Mouse (Mus musculus) hindbrain, embryonic 14.5 days (tissue): Measurements from ENCODE around the gene Frs3. TPM values are rescaled to one million over a fixed set of nuclear protein-coding genes. Genes with fewer than 3 reads are reported as not detected.

Experiments used
- ATAC-seq: fragments of 200-750 bp; cut with Nextera tagmentation; 2 replicates; pipeline ENCODE4 v1.8.0; 2017; ENCODE audit warnings: moderate number of reproducible peaks, mild to moderate bottlenecking, moderate TSS enrichment, moderate library complexity; ENCODE audit not compliant: low FRiP score
- DNase-seq: peaks from one replicate; pipeline ENCODE4 v3.0.0-alpha.2; 2015; ENCODE audit warnings: low spot score
- H3K27ac ChIP-seq: fragments of 300-500 bp; sonication (generic); 2 replicates; pipeline ENCODE4 v1.5.1; 2014; ENCODE audit warnings: mild to moderate bottlenecking, moderate library complexity
- H3K27me3 ChIP-seq: fragments of 300-500 bp; sonication (generic); 2 replicates; pipeline ENCODE4 v1.6.1; 2014; ENCODE audit warnings: mild to moderate bottlenecking, low read length, mixed read lengths; ENCODE audit not compliant: control insufficient read depth, insufficient read depth
- H3K36me3 ChIP-seq: fragments of 300-500 bp; sonication (generic); replicated peaks from 2 replicates; pipeline ENCODE4 v1.6.1; 2014; ENCODE audit not compliant: control insufficient read depth, insufficient read depth
- H3K4me1 ChIP-seq: fragments of 300-500 bp; sonication (generic); replicated peaks from 2 replicates; pipeline ENCODE4 v1.6.1; 2014; ENCODE audit warnings: antibody characterized with exemption, low read length, mixed read lengths; ENCODE audit not compliant: control insufficient read depth, insufficient read depth
- H3K4me2 ChIP-seq: fragments of 300-500 bp; sonication (generic); replicated peaks from 2 replicates; pipeline ENCODE4 v1.6.1; 2014; ENCODE audit warnings: mild to moderate bottlenecking, moderate library complexity
- H3K4me3 ChIP-seq: fragments of 300-500 bp; sonication (generic); replicated peaks from 2 replicates; pipeline ENCODE4 v1.5.1; 2014; ENCODE audit warnings: mild to moderate bottlenecking, low read length
- H3K9ac ChIP-seq: fragments of 300-500 bp; sonication (generic); 2 replicates; pipeline ENCODE4 v1.6.1; 2014
- H3K9me3 ChIP-seq: fragments of 300-500 bp; sonication (generic); 2 replicates; pipeline ENCODE4 v1.6.1; 2016; ENCODE audit warnings: low read length; ENCODE audit not compliant: control insufficient read depth
- WGBS: fragments of 180-500 bp; shearing (Covaris S2); extraction: QIAGEN DNeasy Blood & Tissue Kit; methylation state at CpG from one replicate; pipeline ENCODE4 v1.1.7; 2014; 5-methylcytosine and 5-hydroxymethylcytosine counted together
- polyA plus RNA-seq: library from polyadenylated mRNA; unstranded; fragments of >200 nt; fragmentation: Nextera tagmentation; extraction: Ambion mirVana; gene quantifications from 2 replicates; pipeline ENCODE4 v1.2.1, GENCODE M21; 2014

The Frs3 gene
- polyA plus RNA-seq, 1 experiment from 2014 or later, result 44.4 TPM

DNA sequence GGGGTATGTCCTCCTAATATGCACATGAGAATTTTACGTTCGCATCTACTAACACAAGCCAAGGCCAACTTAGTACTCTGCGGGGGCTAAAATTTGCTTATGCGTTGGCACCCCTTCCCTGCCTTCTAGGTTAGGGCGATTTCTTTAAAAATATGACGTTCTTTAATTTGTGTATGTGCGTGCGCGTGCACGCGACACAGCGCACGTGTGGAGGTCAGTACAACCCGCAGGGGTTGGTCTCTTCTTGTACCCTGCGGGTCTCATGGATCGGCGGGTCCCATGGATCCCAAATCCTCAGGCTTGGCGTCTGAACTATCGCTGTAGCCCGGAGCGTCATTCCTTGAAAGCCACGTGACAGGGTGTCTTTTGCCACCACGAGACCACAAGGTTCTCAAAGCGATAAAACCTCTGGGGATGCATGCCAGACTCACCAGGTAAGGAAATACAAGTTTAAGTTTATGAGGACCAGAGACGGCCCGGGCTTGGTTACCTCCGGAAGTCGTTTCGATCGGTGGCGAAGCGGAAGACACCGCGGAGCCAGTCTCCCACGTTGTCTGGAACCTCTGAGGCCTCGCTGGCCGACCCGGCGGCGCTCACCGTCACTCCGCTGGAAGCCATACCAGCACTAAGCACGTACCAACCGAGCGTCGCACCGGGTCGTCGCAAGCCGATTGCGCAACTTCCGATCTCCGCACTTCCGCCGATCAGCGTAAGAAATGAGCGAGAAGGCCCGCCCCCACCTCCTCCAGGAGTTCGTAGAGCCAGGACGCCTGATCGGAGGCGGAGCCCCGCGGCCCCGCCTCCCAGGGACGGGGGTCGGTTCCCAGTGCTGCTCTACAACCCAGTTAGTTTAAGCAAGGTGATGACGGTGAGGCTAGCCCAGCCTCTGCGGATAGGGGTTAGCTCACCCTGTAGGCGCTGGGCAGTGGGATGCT lies 1.2 kb upstream of the Frs3 start:
- DNase-seq (peak; percentile 99), ATAC-seq (peak; percentile 92)
- peak overlapping the region; percentile 85 for H3K27ac ChIP-seq
- peaks cover 33% of the 10 kb centered on the region for H3K36me3 ChIP-seq
- peak overlapping the region; percentile 93 for H3K4me2 ChIP-seq
- H3K9me3 ChIP-seq, result no peaks in the 10 kb centered on the region
- 2% methylated on average over 70 of the region's 70 CpGs for WGBS
- peak overlapping the region; percentile 83 for H3K9ac ChIP-seq
- H3K4me3 ChIP-seq, result peak overlapping the region; percentile 64
- H3K4me1 ChIP-seq, result peaks cover 16% of the 10 kb centered on the region
- H3K27me3 ChIP-seq, result no peaks in the 10 kb centered on the region

DNA sequence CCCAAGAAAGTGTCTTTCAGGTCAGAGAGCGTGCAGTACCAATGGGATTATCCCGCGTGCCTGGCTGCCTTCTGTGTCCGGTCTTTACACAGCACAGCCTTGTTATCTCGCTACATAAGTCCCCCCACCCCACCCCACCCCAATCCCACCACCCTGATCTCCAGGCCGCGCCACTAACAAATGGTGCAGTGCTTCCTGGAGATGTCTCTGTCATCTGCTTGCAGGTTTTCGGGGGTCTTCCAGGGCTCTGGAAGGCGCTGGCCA lies 554 bp upstream of the Frs3 start, which contains the start of gene Tomm6:
Gene Tomm6, minus strand, starts transcription at position 43 of the 264 bp plus-strand sequence.
- Histone ChIP-seq H3K27me3 (no peaks in the 10 kb centered on the region), H3K36me3 (peaks cover 27% of the 10 kb centered on the region), H3K9ac (peak within 1 kb of the TSS; percentile 83), H3K4me3 (peak within 1 kb of the TSS; percentile 64), H3K4me1 (peaks cover 16% of the 10 kb centered on the region), H3K9me3 (no peaks in the 10 kb centered on the region), H3K4me2 (peak within 1 kb of the TSS; percentile 93), H3K27ac (peak within 1 kb of the TSS; percentile 85)
- DNase-seq, result no peak
- ATAC-seq, result no peak
- under 1% methylated on average over 9 of the region's 9 CpGs for WGBS

DNA sequence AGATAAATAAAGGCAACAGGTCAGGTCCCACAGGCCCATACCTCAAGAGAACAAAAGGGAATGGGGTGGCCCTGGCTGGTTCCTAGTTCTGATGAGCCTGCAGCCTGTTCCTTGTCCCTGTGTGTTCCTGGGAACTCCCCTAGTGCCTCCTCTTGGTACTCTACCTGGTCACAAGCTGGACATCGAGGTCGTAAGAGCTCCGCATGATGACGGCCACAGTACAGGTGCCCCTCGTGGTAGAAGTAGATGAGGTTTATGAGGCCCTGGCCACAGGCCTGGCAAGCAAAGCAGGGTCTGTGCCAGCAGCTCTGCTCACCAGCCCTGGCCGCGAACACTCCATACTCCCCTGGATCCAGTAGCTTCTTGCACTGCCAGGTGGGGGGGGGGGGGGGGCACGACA lies 1.1 kb downstream of the Frs3 start:
- peak overlapping the region; percentile 93 for H3K4me2 ChIP-seq

DNA sequence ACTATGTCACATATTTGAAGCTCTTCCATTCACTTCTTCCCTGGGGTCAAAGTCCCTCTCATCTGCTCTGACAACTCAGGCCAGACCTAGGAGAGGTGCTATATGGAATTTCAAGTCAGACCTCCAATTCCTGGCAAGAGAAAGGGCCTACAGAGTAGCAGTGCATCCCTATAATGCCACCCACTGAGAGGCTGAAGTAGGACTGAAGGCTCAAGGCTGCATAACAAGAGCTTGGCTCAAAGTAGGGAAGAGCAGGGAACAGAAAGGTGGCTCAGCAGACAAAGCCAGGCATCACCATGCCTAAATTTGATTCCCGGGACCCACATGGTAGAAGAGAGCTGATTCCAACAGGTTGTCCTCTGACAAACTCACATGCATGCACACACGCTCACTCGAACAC lies 2.8 kb downstream of the Frs3 start:
- ATAC-seq, result no peak

More for the DNA sequence above, 1.1 kb downstream of the Frs3 start:
- Histone ChIP-seq H3K9ac (peak overlapping the region; percentile 83), H3K27me3 (no peaks in the 10 kb centered on the region), H3K27ac (no peak overlapping the region), H3K36me3 (peaks cover 12% of the 10 kb centered on the region), H3K4me3 (peak overlapping the region; percentile 64), H3K9me3 (no peaks in the 10 kb centered on the region), H3K4me1 (peaks cover 16% of the 10 kb centered on the region)
- ATAC-seq (no peak), DNase-seq (no peak)
- WGBS, result 88% methylated on average over 7 of the region's 8 CpGs

DNA sequence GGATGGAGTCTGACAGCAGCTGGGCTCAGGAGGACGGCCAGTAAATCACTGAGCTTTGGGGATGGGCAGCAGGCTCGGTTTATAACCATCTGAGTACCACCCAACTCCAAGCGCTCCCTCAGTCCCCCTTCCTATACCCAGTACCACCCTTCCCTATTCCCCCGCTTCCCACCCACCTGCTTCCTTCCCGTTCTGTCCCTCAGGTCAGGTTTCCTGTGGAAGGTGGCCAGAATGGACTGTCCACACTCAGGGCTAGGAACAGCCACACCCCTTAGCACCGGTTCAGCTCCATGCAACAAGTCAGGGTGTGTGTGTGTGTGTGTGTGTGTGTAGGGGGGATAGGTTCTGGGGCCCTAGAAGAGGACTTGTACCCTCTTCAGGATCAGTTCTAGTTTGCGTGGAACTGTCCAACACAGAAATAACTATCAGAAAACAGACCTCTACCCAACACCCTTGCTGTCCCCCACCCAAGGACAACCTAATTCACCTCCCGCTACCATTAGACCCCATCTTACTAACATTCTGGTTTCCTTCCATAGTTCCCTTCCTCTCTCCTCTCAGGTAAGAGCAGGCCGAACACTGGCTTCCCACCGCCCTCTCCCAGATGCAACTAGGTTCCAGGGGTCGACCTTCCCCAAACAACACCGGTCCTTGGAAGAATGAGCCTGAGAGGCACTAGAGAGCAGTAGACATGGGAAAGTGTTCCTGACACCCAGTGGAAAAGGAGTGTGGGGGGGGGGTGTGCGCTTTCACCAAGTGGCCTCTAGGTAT lies 5.0 kb downstream of the Frs3 start:
- WGBS, result 38% methylated on average over 12 of the region's 13 CpGs
- peak overlapping the region; percentile 80 for H3K4me3 ChIP-seq
- peak overlapping the region; percentile 55 for H3K4me2 ChIP-seq
- DNase-seq, result no peak
- H3K27me3 ChIP-seq, result no peaks in the 10 kb centered on the region
- H3K4me1 ChIP-seq, result peaks cover 12% of the 10 kb centered on the region
- H3K9ac ChIP-seq, result peak overlapping the region; percentile 90
- no peaks in the 10 kb centered on the region for H3K9me3 ChIP-seq
- no peaks in the 10 kb centered on the region for H3K36me3 ChIP-seq
- no peak; the same call in 1 of the 2 replicates for ATAC-seq
- H3K27ac ChIP-seq, result no peak overlapping the region

More for the DNA sequence above, 2.8 kb downstream of the Frs3 start:
- no peak overlapping the region for H3K9ac ChIP-seq
- no peak overlapping the region for H3K27ac ChIP-seq
- H3K4me1 ChIP-seq, result peaks cover 20% of the 10 kb centered on the region
- H3K36me3 ChIP-seq, result no peaks in the 10 kb centered on the region
- H3K9me3 ChIP-seq, result no peaks in the 10 kb centered on the region
- H3K4me2 ChIP-seq, result no peak overlapping the region
- no peak for DNase-seq
- WGBS, result 94% methylated on average over 3 of the region's 3 CpGs
- H3K27me3 ChIP-seq, result no peaks in the 10 kb centered on the region
- H3K4me3 ChIP-seq, result no peak overlapping the region

DNA sequence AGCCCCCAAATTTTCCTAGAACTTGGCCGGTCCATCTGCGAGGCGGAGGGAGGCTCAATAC lies 5.4 kb downstream of the Frs3 start, which contains the start of gene Gm21981:
Gene Gm21981, minus strand, starts transcription at position 14 of the 61 bp plus-strand sequence.
- peak within 1 kb of the TSS; percentile 82 for H3K27ac ChIP-seq
- H3K27me3 ChIP-seq, result no peaks in the 10 kb centered on the region
- H3K9me3 ChIP-seq, result no peaks in the 10 kb centered on the region
- no peak for ATAC-seq
- peak within 1 kb of the TSS; percentile 90 for H3K9ac ChIP-seq
- H3K4me3 ChIP-seq, result peak within 1 kb of the TSS; percentile 80
- peaks cover 2% of the 10 kb centered on the region; the same call in 1 of the 2 replicates for H3K36me3 ChIP-seq
- peak within 1 kb of the TSS; percentile 55 for H3K4me2 ChIP-seq
- peaks cover 12% of the 10 kb centered on the region for H3K4me1 ChIP-seq
- DNase-seq, result no peak
- 0% methylated on average over 3 of the region's 3 CpGs for WGBS

DNA sequence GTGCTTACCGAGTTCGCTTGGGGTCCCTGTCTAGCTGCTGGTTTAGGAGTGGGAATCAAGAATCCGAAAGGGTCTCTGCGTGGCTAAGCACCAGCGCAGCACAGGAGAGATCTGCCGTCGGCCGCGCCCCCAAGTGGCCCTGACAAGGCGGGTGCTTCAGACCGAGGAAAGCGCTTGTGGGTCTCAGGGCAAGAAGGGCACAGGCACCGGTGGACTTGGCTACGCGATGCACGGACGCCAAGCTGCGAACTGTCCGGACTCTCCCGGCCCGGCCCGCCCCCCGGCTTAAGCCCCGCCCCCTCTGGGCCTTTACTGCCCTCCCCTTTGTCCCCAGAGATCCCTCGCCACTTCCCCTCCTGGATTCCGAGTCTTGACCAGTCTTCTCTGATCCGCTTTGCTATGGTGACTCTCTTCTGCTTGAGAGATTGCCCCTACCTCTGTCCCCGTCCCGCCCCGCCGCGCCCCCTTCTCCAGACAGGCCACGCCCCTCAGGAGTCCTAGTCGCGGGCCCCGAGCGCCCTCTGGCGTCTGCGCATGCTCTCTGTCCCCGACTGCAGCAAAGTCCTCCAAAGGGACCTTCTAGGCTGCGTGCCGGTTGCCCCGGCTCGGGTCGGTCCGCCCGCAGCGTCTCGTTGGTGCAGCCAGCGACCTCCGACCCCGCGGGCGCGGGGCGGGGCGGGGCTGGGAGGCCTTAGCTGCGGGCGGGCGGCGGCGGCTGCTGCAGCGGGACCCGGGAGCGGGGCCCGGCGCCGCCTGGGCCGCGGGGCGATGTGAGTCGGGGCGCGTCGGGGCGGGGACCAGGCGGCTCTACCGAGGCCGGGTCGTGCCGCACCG lies 5.9 kb downstream of the Frs3 start, which contains the start of gene Prickle4:
Gene Prickle4, minus strand, starts transcription at position 234 of the 834 bp plus-strand sequence.
- ATAC-seq, result peak; percentile 94
- H3K27me3 ChIP-seq, result no peaks in the 10 kb centered on the region
- DNase-seq, result peak; percentile 95
- peak within 1 kb of the TSS; percentile 90 for H3K9ac ChIP-seq
- peak within 1 kb of the TSS; percentile 55 for H3K4me2 ChIP-seq
- peaks cover 6% of the 10 kb centered on the region for H3K36me3 ChIP-seq
- H3K4me1 ChIP-seq, result peaks cover 8% of the 10 kb centered on the region
- WGBS, result under 1% methylated on average over 51 of the region's 82 CpGs
- H3K4me3 ChIP-seq, result peak within 1 kb of the TSS; percentile 80
- H3K27ac ChIP-seq, result peak within 1 kb of the TSS; percentile 82
- no peaks in the 10 kb centered on the region for H3K9me3 ChIP-seq

DNA sequence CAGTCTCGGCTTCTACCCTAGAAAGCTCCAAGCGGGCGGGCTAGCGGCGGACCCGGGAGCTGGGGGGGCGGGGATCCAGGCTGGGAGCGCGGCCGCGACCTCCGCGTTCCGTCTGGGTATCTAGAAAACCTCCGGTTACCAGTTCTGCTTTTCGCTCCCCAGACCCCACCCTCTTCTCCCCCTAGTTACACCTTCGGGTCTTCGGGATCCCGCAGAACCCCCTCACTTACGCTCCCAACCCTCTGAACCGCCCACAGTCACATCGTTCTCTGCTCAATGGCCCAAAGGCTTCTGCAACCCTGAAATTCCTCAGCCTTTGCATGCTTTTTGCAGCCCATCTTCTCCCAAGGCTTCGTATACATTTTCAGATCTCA lies 6.5 kb downstream of the Frs3 start:
- ATAC-seq (no peak; the same call in 1 of the 2 replicates), DNase-seq (peak; percentile 41)
- under 1% methylated on average over 19 of the region's 23 CpGs for WGBS

DNA sequence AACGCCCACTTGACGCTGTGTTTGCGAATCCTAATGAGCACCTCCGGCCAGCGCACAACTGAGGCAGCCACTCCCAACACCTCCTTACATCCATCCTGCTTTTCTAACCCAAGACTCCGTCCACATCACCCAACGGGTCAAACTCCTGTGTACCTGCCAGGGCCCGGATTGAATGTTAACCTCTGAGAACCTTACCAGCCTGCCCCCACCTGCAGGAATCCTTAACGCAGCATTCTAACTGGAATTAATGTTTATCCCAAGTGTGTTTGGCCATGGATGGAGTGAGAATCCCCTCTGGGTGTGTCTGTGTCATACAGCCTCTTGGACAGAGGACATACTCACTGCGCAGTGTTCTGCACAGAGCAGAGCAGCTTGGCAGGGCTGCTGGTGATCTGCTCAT lies 9.3 kb downstream of the Frs3 start:
- Histone ChIP-seq H3K27ac (no peak overlapping the region), H3K4me3 (no peak overlapping the region), H3K9ac (no peak overlapping the region), H3K9me3 (no peaks in the 10 kb centered on the region), H3K4me1 (peaks cover 4% of the 10 kb centered on the region; the same call in 1 of the 2 replicates), H3K27me3 (no peaks in the 10 kb centered on the region), H3K36me3 (peaks cover 34% of the 10 kb centered on the region), H3K4me2 (no peak overlapping the region)
- ATAC-seq, result no peak
- 92% methylated on average over 10 of the region's 10 CpGs for WGBS
- DNase-seq, result no peak

More for the DNA sequence above, 6.5 kb downstream of the Frs3 start:
- Histone ChIP-seq H3K9me3 (no peaks in the 10 kb centered on the region), H3K4me3 (peak overlapping the region; percentile 80), H3K4me2 (peak overlapping the region; percentile 55), H3K9ac (peak overlapping the region; percentile 90), H3K27me3 (no peaks in the 10 kb centered on the region), H3K4me1 (peaks cover 4% of the 10 kb centered on the region; the same call in 1 of the 2 replicates), H3K27ac (peak overlapping the region; percentile 82), H3K36me3 (peaks cover 12% of the 10 kb centered on the region)
